Mouse (Mus musculus): ENCODE results near the gene Krt15. TPM values are rescaled to one million over a fixed set of nuclear protein-coding genes. Genes with fewer than 3 reads are reported as not detected.

Gene Krt15
- total RNA-seq, 2 experiments from 2014 or later: not detected

DNA sequence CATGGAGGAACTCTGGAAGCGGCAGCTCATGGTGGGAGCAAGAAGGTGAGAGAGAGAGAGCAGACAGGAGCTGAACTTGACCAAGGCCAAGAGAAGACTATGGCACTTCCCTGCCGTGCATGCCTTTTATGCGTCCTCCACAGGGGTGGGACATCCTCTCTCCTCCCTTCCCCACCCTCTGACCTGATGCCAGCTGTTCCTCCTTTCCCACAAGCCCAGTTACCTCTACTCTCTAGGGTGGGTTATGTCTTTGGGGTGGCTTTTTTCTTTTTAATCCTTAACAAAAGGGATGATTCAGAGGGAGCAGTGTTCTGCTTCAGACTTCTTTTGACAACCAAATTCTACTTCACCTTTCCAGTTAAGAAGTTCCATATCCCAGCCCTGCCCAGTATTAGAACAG, 14.3 kb downstream of the Krt15 start, which contains the start of gene Krt13:
Krt13 (minus strand) TSS at position 101 of the 400 bp plus-strand sequence.
- DNase-seq: no peak

DNA sequence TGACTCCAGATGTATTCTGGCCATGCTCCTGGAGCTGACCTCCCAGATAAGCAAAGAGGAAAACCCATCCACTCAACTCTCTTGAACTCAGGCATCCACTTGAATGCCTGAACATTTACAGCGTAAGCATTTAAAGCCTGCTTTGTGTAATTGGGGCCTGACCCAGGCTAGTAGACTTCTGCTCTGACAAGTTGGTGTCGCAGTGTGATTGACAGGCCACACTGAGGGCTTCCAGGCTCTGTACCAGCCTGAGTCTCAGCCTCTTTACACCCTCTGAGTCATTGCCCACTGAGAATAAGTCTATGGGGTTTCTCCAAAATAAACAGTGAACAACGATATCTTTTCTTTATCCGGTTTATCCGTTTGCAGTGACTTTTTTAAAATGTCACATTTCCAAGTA, 15.4 kb downstream of the Krt15 start:
- DNase-seq: no peak

DNA sequence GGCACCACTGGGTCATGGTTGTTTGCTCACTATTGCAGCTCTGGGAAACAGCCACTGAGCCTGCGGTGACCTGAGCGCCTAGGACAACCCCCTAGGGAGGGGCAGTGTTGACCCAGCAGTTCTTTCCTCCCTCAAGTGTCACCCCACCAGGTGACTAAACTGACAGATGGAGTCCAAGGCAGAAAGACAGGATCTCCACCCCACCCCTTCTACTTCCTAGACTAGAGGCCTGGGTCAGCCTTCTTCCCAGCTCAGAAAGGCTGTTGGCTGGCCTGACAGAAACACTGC, 22.0 kb downstream of the Krt15 start:
- DNase-seq: peak; percentile 28

DNA sequence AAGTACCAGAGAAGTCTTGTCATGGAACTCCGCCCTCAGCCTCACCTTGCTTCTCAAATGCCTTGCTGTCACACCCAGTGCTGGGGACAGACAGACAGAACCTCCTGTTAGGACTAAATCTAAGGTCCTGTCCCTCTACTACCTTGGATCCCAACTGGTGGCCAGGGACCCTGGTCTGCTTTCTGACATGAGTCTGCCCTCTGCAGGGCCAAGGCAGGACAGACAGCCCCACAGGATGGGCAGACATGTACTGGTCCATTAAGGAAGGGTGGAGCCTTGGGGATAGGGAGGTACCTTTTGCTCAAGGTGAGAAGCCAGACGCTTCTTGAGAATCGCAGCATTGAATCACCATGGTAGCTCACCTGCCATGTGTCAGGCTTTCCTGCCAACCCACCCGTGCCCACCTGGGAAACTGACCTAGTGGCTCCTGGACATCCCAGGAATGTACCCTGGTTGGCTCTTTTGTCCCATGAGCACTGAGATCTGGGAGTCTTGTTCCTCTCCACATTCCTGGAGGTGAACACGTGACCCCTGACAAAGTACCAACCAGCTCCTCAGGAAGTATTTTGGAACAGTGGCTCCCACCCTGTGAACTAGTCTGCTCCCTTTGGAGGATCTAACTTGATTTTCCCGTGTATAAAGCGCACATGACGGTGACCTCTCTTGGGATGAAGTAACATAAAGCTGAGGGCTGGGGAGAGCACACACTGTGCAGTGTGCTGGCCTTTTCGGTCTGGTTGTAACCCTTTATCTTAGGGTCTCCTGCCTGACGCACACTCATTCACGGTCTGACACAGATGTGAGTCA, 22.6 kb downstream of the Krt15 start:
- no peak for DNase-seq

DNA sequence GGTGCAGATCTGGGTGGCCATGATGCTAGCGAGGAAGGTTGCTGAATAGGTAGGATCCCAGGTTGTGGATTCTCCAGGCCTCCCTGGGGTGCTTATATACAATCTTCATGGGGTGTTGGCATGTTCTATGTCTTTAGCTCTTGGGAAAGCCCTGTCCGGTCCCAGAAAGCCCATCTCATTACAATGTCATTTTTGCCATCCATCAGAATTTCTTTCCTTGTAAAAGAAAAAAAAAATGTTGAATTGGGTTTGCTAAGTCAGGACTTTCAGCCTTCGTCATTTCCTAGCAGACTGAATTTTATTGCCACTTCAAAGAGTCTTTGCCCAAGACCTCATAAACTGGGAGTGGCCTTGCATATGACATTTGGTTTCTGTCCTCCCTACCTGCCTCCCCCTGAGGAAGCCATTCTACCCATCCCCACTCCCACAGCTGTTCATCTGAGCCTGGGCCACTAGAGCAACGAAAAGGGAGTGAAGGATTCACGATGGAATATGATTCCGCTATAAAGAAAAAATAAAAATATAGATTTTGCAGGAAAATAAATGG, 30.1 kb downstream of the Krt15 start, which contains the start of gene Krt36:
Krt36 (minus strand) TSS at position 51 of the 547 bp plus-strand sequence.
- no peak for DNase-seq

DNA sequence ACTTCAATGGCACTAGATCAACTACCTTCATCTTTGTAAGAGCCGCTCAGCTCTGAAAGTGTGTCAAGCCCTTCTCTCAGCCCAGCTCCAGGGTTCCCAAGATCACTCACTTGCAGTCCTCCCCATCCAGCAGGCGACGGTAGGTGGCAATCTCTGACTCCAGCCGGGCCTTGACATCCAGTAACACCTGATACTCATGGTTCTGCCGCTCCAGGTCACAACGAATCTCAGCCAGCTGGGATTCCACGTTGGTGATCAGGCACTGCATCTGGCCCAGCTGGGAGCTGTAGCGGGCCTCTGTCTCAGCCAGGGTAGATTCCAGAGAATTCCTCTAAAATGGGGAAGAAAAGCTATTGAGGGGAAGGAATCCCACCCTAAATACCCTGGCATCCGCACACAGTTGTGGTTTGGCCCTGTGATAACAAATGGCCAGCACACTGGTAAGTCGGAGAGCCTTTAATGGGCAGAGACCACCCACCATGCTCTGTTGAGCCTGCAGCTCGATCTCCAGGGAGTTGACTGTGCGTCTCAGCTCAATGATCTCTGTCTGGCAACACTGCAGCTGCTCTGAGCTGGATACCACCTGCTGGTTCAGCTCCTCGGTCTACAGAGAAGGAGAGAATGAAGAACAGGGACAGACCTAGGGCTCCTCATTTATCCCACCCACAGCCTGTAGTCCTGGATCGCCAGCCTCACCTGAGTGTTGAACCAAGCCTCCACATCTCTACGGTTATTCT, 32.9 kb downstream of the Krt15 start:
- no peak for DNase-seq

DNA sequence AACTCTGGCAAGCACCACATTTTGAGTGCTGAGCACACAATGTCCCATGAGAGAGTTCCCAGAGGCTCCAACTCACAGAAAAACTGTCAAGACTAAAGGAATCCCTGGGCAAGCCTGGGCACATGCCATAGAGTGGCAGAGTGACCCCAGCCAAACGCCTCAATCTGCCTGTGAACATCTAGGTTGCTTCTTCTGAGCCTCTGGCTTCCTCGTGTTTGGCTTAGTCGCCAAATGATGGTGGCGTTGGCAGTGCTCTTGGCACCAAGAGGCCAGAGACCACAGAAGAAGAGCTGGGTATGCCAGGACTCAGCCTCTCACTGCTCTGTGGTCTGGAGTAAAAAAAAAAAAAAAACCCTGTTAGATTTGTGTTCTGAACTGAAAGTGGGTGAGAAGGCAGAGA, 35.3 kb downstream of the Krt15 start:
- no peak for DNase-seq

DNA sequence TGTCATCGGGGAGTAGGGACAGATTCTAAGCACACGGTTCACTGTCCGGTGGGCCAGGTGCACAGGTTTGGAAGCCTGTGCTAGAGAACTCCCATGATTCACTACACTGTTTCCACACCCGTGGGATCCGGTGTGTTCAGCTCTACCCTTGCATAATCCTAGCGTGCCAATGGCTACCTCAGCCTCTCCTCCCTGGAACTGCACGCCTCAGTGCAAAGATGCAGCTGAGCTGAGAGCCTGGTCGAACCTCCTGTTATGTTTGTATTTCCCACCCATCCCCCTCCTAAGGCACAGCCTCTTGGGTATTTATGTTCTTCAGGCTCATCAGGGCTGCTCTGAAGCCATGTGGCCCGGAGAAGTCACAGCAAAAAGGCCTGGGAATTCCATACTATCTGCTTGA, 37.9 kb downstream of the Krt15 start:
- no peak for DNase-seq

DNA sequence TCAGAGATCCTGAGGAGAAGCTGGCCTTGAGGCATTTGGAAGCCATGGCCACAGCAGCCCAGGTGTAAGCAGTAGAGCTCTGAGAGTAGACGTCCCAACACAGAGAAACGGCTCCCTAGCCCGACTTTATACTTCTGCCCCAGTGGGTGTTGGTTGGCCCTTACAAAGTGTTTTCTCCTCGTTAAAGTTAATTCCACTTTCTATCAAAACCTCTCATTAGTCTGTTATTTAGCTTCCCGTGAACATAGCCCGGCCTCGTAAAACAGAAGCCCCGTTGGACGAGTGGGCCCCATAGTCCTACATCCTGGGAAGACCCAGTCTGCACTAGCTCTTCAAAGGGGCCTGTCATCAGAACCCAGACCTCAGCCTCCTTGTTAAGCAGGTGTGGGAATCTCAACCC, 39.6 kb downstream of the Krt15 start, which contains the start of gene Krt35:
Krt35 (minus strand) TSS at position 101 of the 400 bp plus-strand sequence.
- DNase-seq: no peak

DNA sequence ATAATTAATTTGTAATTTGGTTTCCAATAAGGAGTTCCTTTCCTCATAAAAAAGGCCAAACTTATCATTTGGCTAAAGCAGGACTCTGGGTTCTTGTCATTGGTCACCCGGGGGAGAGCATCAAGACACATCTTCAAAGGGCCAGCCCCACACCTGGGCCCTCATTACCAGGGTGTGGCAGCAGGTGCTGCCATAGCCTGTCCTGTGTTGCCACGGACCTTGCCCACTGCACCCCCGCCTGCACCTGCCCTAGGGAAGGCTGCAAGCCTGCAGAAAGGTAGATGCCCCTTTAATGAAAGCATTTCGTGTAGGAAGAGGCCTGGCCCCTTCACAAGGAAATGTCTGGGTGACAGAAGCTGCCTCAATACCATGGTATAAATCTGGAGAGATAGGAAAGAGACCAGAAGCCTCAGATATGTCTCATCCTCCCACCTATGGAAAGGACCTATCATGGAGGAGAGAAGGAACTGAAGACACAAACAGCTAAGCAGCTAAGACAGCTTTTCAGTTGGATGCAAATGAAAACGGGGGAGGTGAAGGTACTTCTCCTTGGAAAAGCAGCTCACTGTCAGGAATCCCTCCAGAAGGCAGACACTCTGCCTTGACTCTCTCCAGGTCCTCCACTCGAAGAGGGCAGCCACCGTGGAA, 47.2 kb downstream of the Krt15 start:
- no peak for DNase-seq

DNA sequence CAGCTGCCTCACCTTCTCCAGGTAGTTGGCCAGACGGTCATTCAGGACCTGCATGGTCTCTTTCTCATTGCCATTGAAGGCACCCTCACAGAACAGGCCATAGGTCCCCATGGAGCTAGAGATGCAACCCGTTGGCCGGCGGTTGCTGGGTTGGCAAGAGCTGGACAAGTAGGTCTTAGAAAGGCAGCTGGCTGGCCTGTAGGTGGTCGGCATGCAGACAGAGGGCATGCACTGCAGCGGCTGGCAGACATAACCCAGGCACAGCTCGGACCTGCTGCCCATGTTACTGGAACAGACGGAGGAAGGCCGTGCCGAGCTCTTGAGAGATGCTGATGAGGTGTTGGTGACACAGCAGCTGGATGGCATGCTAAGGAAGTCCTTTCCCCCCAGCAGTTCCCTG, 47.9 kb downstream of the Krt15 start, which contains the start of gene Krt32:
Krt32 (minus strand) TSS at position 366 of the 400 bp plus-strand sequence.
- no peak for DNase-seq

Other genes starting within 250 kb of the Krt15 start
- not detected for gene Krtap31-1, start 228.0 kb downstream of the Krt15 start, total RNA-seq (2021)
- not detected for gene Gm11565, start 221.2 kb downstream of the Krt15 start, total RNA-seq (2021)
- gene Krtap31-2, start 199.6 kb downstream of the Krt15 start, total RNA-seq (2021): not detected
- gene Krtap9-5, start 187.5 kb downstream of the Krt15 start, total RNA-seq (2021): not detected
- gene Krtap29-1, start 156.9 kb downstream of the Krt15 start, total RNA-seq (2021): not detected
- not detected for gene Krtap16-1, start 149.3 kb downstream of the Krt15 start, total RNA-seq (2021)
- gene Krtap17-1, start 141.9 kb downstream of the Krt15 start, total RNA-seq (2021): not detected
- gene Krt33a, start 119.7 kb downstream of the Krt15 start, total RNA-seq (2021): not detected
- not detected for gene Krt33b, start 106.1 kb downstream of the Krt15 start, total RNA-seq (2021)
- not detected for gene Krt34, start 94.4 kb downstream of the Krt15 start, total RNA-seq (2021)
- not detected for gene Krt31, start 85.4 kb downstream of the Krt15 start, total RNA-seq (2021)
- gene Krt32, start 47.7 kb downstream of the Krt15 start, total RNA-seq (2021): not detected
- not detected for gene Krt35, start 39.7 kb downstream of the Krt15 start, total RNA-seq (2021)
- gene Krt36, start 30.3 kb downstream of the Krt15 start, total RNA-seq (2021): under 1 TPM; 0.21 to 0.51 TPM
- gene Krt13, start 14.4 kb downstream of the Krt15 start, total RNA-seq (2021): not detected
- gene Krt19, start 12.7 kb upstream of the Krt15 start, total RNA-seq (2021): 10 to 100 TPM in 1 of 2 experiments, 1 to 10 TPM in 1; 9.5 to 11.0 TPM
- under 1 TPM in 1 of 2 experiments, not detected in 1; 0.21 TPM for gene Krt9, start 57.3 kb upstream of the Krt15 start, total RNA-seq (2021)
- gene Krt14, start 71.6 kb upstream of the Krt15 start, total RNA-seq (2021): 1 to 10 TPM in 1 of 2 experiments, under 1 TPM in 1; 0.45 to 1.2 TPM
- not detected for gene Krt16, start 113.0 kb upstream of the Krt15 start, total RNA-seq (2021)
- gene Krt17, start 125.1 kb upstream of the Krt15 start, total RNA-seq (2021): not detected
- gene Krt42, start 133.9 kb upstream of the Krt15 start, total RNA-seq (2021): not detected
- gene Eif1, start 184.0 kb upstream of the Krt15 start, total RNA-seq (2021): 1,000 to 10,000 TPM in 1 of 2 experiments, 100 to 1,000 TPM in 1; 930 to 1,143 TPM
- gene Gast, start 198.5 kb upstream of the Krt15 start, total RNA-seq (2021): not detected
- gene Hap1, start 220.2 kb upstream of the Krt15 start, total RNA-seq (2021): 10 to 100 TPM; 42.8 to 54.2 TPM